Mouse (Mus musculus): Measurements from ENCODE around the gene Plbd2. TPM values are rescaled to one million over a fixed set of nuclear protein-coding genes. Genes with fewer than 3 reads are reported as not detected.
A peak's percentile ranks its signal among the peaks of the same experiment; 100 is the strongest.

Gene Plbd2
- polyA plus RNA-seq, 1 experiment from 2014 or later, result 58.8 TPM

GRCm38 (mm10) chr5:120447305-120447704, 56.1 kb downstream of the Plbd2 start:
- Histone ChIP-seq H3K36me3 (no peaks in the 10 kb centered on the region), H3K4me2 (replicated peaks) (no peak overlapping the region), H3K4me3 (no peak overlapping the region), H3K9me3 (no peaks in the 10 kb centered on the region; the same call in 1 of the 2 replicates), H3K9ac (no peak overlapping the region), H3K4me1 (no peaks in the 10 kb centered on the region), H3K27me3 (peaks cover 73% of the 10 kb centered on the region), H3K27ac (no peak overlapping the region)
- no peak for ATAC-seq (ENCODE audit: low FRiP score, low read depth)
- WGBS, result 28% methylated on average over 13 of the region's 13 CpGs

DNA sequence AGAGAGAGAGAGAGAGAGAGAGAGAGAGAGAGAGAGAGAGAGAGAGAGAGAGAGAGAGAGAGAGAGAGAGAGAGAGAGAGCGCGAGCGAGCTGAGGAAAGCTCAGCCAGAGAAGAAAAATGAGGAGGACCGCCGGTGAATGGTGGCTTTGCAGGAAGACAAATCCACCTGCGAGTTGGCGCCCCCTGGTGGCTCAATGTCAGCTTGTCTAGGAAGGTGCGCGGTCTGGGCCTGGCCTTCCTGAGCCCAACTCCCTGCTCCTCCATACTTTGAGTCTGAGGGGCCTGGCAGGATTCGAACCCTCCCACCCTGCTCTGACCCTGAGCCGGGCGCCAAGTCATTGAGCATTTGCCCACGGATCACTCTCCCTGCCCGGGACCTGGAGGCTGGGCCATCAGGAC, 62.7 kb downstream of the Plbd2 start:
- no peak overlapping the region for H3K9ac ChIP-seq
- H3K4me2 ChIP-seq (replicated peaks), result peak overlapping the region; percentile 58
- no peaks in the 10 kb centered on the region for H3K36me3 ChIP-seq
- H3K4me1 ChIP-seq, result peaks cover 21% of the 10 kb centered on the region
- H3K9me3 ChIP-seq, result no peaks in the 10 kb centered on the region
- no peak overlapping the region for H3K27ac ChIP-seq
- peak overlapping the region; percentile 36 for H3K4me3 ChIP-seq
- ATAC-seq (ENCODE audit: low FRiP score, low read depth), result 0 out of 2 replicates have a peak, but pooled peaks have one; percentile 40
- H3K27me3 ChIP-seq, result peaks cover 95% of the 10 kb centered on the region
- WGBS, result 6% methylated on average over 14 of the region's 14 CpGs

- Histone ChIP-seq H3K4me1 (peaks cover 25% of the 10 kb centered on the region), H3K9me3 (no peaks in the 10 kb centered on the region), H3K4me2 (replicated peaks) (peak overlapping the region; percentile 58), H3K36me3 (no peaks in the 10 kb centered on the region), H3K4me3 (peak overlapping the region; percentile 36), H3K27me3 (peaks cover 95% of the 10 kb centered on the region), H3K9ac (peak overlapping the region; percentile 39; the same call in 1 of the 2 replicates), H3K27ac (no peak overlapping the region)
- no peak for ATAC-seq (ENCODE audit: low FRiP score, low read depth)
- WGBS, result 1% methylated on average over 60 of the region's 61 CpGs
Measured at GRCm38 (mm10) chr5:120439887-120440670, 63.3 kb downstream of the Plbd2 start.

DNA sequence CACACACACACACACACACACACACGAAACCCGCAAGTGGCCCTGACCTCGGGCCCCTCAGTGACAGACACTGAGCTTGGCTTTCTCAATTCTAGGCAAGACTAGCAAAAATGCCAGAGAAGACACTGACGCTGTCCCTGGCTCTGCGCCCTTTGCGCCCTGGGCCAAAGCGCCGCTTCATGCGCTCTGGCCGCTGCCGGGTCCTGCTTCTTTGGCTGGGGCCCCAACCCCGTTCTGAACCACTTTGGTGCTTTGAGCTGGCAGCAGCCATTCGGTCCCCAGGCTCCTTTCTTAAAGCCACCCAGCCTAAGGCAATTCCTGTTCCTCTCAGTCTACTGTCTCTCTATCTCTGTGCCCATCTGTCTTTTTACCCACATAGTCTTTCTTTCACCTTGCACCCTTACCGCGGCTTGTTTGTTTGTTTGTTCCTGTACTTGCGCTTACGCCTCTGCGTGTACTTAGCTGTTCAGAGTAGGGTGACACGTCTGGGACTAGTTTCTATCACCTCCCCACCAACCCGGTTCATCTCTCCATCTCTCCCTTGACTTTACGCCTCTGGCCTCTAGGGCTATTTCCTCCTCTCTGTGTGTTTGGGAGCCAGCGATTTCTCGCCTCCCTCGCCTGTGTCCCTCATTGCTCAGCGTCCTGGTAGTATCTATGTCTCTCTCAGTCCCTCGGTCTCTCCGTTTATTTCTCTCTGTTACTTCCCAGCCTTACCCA, 64.3 kb downstream of the Plbd2 start:
- Histone ChIP-seq H3K4me3 (no peak overlapping the region), H3K27ac (no peak overlapping the region), H3K9ac (no peak overlapping the region), H3K27me3 (peaks cover 95% of the 10 kb centered on the region), H3K9me3 (no peaks in the 10 kb centered on the region), H3K4me1 (peaks cover 25% of the 10 kb centered on the region), H3K4me2 (replicated peaks) (no peak overlapping the region; the same call in 1 of the 2 replicates), H3K36me3 (no peaks in the 10 kb centered on the region)
- no peak for ATAC-seq (ENCODE audit: low FRiP score, low read depth)
- WGBS, result under 1% methylated on average over 27 of the region's 27 CpGs

GRCm38 (mm10) chr5:120438469-120438868, 65.0 kb downstream of the Plbd2 start:
- WGBS, result under 1% methylated on average over 13 of the region's 13 CpGs
- Histone ChIP-seq H3K27me3 (peaks cover 96% of the 10 kb centered on the region), H3K36me3 (no peaks in the 10 kb centered on the region), H3K9me3 (no peaks in the 10 kb centered on the region), H3K4me2 (replicated peaks) (0 out of 2 replicates have a peak overlapping the region, but pooled peaks have one; percentile 35), H3K4me3 (no peak overlapping the region), H3K4me1 (peaks cover 25% of the 10 kb centered on the region), H3K27ac (no peak overlapping the region), H3K9ac (no peak overlapping the region)
- ATAC-seq (ENCODE audit: low FRiP score, low read depth), result no peak

DNA sequence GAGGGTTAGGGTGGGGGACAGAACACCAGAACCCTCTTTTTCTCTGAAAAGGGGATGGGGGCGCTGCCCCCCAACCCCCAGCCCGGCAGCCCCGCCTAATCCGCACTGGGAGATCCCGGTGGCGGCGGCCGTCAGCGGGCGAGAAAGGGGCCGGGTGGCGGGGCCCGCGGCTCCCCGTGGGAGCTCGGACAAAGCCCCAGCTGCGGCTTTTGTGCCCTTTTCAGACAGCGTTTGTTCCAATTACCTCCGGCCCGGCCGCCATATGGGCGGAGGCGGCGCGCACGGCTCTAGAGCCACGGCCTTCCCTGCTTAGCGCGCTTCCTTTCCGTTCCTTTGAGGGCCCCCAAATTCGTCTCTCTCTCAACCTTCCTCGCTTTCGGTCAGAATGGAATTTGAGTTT, 65.4 kb downstream of the Plbd2 start:
- no peak for ATAC-seq (ENCODE audit: low FRiP score, low read depth)
- Histone ChIP-seq H3K9me3 (no peaks in the 10 kb centered on the region), H3K36me3 (no peaks in the 10 kb centered on the region), H3K27ac (no peak overlapping the region), H3K4me3 (peak overlapping the region; percentile 22), H3K9ac (no peak overlapping the region), H3K4me2 (replicated peaks) (0 out of 2 replicates have a peak overlapping the region, but pooled peaks have one; percentile 35), H3K4me1 (peaks cover 25% of the 10 kb centered on the region), H3K27me3 (peaks cover 96% of the 10 kb centered on the region)
- WGBS, result under 1% methylated on average over 33 of the region's 33 CpGs

DNA sequence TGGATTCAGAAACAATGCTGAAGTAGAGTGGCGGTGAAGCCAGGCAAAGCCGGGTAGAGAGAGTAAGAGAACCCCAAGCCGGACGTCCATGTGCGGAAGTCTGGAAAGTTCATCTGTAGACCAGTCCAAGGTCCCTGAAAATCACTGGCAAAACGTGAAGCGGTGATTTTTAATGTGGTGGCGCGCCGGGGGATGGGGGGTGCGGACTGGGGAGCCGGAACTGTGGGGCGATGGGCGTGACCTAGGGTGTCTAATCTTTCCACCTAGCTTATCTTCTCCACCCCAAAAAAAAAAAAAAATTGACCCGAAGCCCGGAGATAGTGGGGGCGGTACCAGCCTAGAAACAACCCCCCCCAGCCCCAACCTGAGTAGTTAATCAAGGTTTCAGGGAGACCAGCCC, 65.9 kb downstream of the Plbd2 start:
- H3K4me3 ChIP-seq, result 0 out of 2 replicates have a peak overlapping the region, but pooled peaks have one; percentile 22
- WGBS, result under 1% methylated on average over 17 of the region's 17 CpGs
- peaks cover 25% of the 10 kb centered on the region for H3K4me1 ChIP-seq
- no peak overlapping the region for H3K9ac ChIP-seq
- no peak overlapping the region for H3K4me2 ChIP-seq (replicated peaks)
- no peak for ATAC-seq (ENCODE audit: low FRiP score, low read depth)
- no peak overlapping the region for H3K27ac ChIP-seq
- no peaks in the 10 kb centered on the region for H3K36me3 ChIP-seq
- H3K27me3 ChIP-seq, result peaks cover 96% of the 10 kb centered on the region
- H3K9me3 ChIP-seq, result no peaks in the 10 kb centered on the region

DNA sequence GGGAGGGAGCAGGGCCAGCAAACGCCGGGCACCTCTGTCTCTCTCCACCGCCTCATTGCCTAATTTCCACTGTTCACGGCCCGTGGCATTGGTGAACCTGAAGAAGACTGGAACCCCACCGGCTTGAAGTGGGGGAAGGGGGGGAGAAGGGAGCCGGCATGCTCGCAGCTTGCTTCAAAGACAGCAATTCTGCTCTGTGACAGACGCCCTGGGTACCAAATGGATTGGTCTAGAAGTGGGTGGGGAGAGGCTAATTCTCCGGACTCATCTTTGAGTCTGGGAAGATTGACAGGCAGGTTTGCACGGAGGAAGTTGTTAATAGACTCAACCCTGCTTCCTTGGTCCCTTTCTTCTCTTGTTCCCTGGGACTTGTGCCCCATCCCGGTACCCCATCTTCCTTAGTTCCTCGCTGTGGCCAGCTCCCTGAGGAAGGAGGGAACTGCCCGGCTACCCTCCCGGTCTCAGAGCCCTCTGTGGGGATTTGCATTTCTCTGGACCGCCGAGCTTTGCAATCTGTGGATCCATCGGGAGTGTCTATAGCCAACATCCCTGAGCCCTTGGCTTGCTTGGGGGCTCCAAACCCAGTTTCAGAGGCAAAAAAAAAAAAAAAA, 66.4 kb downstream of the Plbd2 start:
- peaks cover 96% of the 10 kb centered on the region for H3K27me3 ChIP-seq
- no peaks in the 10 kb centered on the region for H3K36me3 ChIP-seq
- no peak overlapping the region for H3K4me3 ChIP-seq
- no peak overlapping the region for H3K9ac ChIP-seq
- ATAC-seq (ENCODE audit: low FRiP score, low read depth), result no peak
- no peak overlapping the region for H3K4me2 ChIP-seq (replicated peaks)
- peaks cover 29% of the 10 kb centered on the region for H3K4me1 ChIP-seq
- no peaks in the 10 kb centered on the region for H3K9me3 ChIP-seq
- H3K27ac ChIP-seq, result no peak overlapping the region
- WGBS, result under 1% methylated on average over 18 of the region's 18 CpGs

DNA sequence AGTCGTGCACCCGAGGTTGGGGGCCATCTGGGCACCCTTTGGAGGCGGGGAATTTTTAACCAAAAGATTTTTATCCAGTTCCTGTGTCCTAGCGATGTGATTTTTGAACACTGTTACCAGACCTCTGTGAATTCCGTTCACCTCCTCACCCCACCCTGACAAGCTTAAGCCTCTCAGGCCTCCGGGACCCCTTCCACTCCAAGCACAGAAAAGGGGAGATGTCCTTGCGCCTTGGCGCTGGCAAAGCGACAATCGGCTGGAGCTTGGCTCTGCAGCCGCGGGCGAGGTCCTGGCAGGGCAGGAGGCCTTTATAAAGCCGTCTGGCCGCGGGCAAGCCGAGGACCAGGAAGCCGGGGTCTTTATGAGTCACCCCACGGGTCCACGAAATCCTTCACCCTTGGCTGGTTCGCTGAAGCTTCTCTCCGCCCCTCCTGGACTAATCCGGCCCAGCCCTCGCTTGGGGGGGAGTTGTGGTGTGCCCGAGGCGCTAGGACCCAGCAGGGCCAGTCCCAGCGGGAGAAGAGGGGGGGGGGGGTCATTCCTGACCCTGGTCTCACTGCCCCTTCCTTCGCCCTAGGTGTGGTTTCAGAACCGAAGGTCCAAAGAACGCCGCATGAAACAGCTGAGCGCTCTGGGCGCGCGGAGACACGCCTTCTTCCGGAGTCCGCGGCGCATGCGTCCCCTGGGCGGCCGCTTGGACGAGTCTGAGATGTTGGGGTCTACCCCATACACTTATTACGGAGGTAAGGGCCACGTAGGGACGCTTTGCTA, 67.5 kb downstream of the Plbd2 start:
- no peak; the same call in 1 of the 2 replicates for ATAC-seq (ENCODE audit: low FRiP score, low read depth)
- Histone ChIP-seq H3K9me3 (no peaks in the 10 kb centered on the region), H3K4me1 (peaks cover 33% of the 10 kb centered on the region), H3K4me3 (peak overlapping the region; percentile 38), H3K9ac (no peak overlapping the region), H3K36me3 (no peaks in the 10 kb centered on the region), H3K27me3 (peaks cover 100% of the 10 kb centered on the region), H3K27ac (no peak overlapping the region), H3K4me2 (replicated peaks) (peak overlapping the region; percentile 61)
- under 1% methylated on average over 47 of the region's 47 CpGs for WGBS

GRCm38 (mm10) chr5:120435006-120435681, 68.3 kb downstream of the Plbd2 start:
- Histone ChIP-seq H3K9ac (no peak overlapping the region), H3K9me3 (no peaks in the 10 kb centered on the region), H3K4me3 (no peak overlapping the region), H3K4me1 (peaks cover 30% of the 10 kb centered on the region), H3K27ac (no peak overlapping the region), H3K4me2 (replicated peaks) (no peak overlapping the region; the same call in 1 of the 2 replicates), H3K27me3 (peaks cover 99% of the 10 kb centered on the region), H3K36me3 (no peaks in the 10 kb centered on the region)
- under 1% methylated on average over 44 of the region's 44 CpGs for WGBS
- ATAC-seq (ENCODE audit: low FRiP score, low read depth), result no peak

DNA sequence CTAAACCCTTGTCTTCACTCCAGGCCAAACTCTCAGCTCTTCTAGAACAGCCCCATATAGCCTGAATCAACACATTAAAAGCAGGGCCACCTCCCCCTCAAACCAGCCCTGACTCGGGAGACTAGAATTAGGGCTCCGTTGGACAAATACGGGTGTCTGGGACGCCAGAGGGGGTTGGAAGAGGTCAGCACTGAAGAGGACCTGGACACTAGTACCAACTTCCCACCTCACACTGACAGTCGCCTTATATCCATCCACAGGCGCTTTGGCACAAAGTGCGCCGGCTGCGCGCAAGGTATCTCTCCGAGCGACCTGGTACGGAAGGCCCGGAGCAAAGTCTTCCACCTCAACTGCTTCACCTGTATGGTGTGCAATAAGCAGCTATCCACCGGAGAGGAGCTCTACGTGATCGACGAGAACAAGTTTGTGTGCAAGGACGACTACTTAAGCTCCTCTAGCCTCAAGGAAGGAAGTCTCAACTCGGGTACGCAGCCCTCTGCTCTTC, 69.1 kb downstream of the Plbd2 start:
- Histone ChIP-seq H3K9ac (no peak overlapping the region), H3K4me3 (no peak overlapping the region), H3K27ac (no peak overlapping the region), H3K4me1 (peaks cover 25% of the 10 kb centered on the region), H3K4me2 (replicated peaks) (no peak overlapping the region), H3K27me3 (peaks cover 99% of the 10 kb centered on the region), H3K36me3 (no peaks in the 10 kb centered on the region), H3K9me3 (no peaks in the 10 kb centered on the region)
- no peak for ATAC-seq (ENCODE audit: low FRiP score, low read depth)
- WGBS, result 2% methylated on average over 21 of the region's 21 CpGs

Measured in limb, embryonic 13.5 days (tissue).